Comparison of ENCODE assay signal across 7 mouse cellular contexts in genomic region chr9:66945161-66945560, GRCm38 (mm10). TPM values are rescaled to one million over a fixed set of nuclear protein-coding genes. Genes with fewer than 3 reads are reported as not detected.
A peak's percentile ranks its signal among the peaks of the same experiment; 100 is the strongest.
DNase-seq lines count a peak whose midpoint lies in the region; ATAC-seq and TF ChIP-seq lines count a peak whose summit lies in the region.

No protein-coding gene starts in this region.

- 12% methylated on average over 4 of the region's 4 CpGs for WGBS in spleen, adult 2 months
- WGBS in forebrain, embryonic 13.5 days, result 26% methylated on average over 4 of the region's 4 CpGs
- 12% methylated on average over 4 of the region's 4 CpGs for WGBS in limb, embryonic 15.5 days
- WGBS in stomach, postnatal 0 days, result 6% methylated on average over 4 of the region's 4 CpGs

- peak overlapping the region; percentile 91 for H3K4me2 ChIP-seq in forebrain, embryonic 13.5 days
- H3K4me2 ChIP-seq in limb, embryonic 15.5 days, result peak overlapping the region; percentile 49
- H3K4me2 ChIP-seq in stomach, postnatal 0 days (replicated peaks; ENCODE audit: low read depth), result peak overlapping the region; percentile 80

- DNase-seq in spleen, adult 2 months (ENCODE audit: low read depth in 1 of 2, low spot score in 2 of 2), result no peak
- DNase-seq in spleen, postnatal 10 days (ENCODE audit: low spot score in 2 of 2), result no peak
- no peak for DNase-seq in stomach, postnatal 0 days (ENCODE audit: low spot score)
- DNase-seq in layer of hippocampus, adult 18-20 months (ENCODE audit: low spot score in 2 of 2), result no peak
- no peak for DNase-seq in thymus, postnatal 36 days

- no peaks in the 10 kb centered on the region for H3K9me3 ChIP-seq in forebrain, embryonic 13.5 days (replicated peaks)
- no peaks in the 10 kb centered on the region for H3K9me3 ChIP-seq in limb, embryonic 15.5 days
- H3K9me3 ChIP-seq in stomach, postnatal 0 days (ENCODE audit: control insufficient read depth, low read length), result no peaks in the 10 kb centered on the region

- ATAC-seq in forebrain, embryonic 13.5 days, result no peak
- ATAC-seq in limb, embryonic 15.5 days (ENCODE audit: insufficient number of reproducible peaks, low FRiP score, low TSS enrichment, low read depth), result no peak
- no peak for ATAC-seq in stomach, postnatal 0 days (ENCODE audit: low FRiP score, low TSS enrichment)

- no peak for TF ChIP-seq POLR2A in spleen, adult 2 months (IDR thresholded peaks at IDR 0.05; ENCODE audit: low read depth, low read length)

- H3K4me3 ChIP-seq in spleen, adult 2 months (ENCODE audit: extremely low read depth, insufficient read depth, insufficient read length), result peak overlapping the region; percentile 68
- peak overlapping the region; percentile 95 for H3K4me3 ChIP-seq in forebrain, embryonic 13.5 days
- peak overlapping the region; percentile 66 for H3K4me3 ChIP-seq in limb, embryonic 15.5 days
- peak overlapping the region; percentile 95 for H3K4me3 ChIP-seq in stomach, postnatal 0 days (ENCODE audit: low read depth, low read length)

- H3K27ac ChIP-seq in spleen, adult 2 months (ENCODE audit: insufficient read depth, low read length), result peak overlapping the region; percentile 91
- H3K27ac ChIP-seq in forebrain, embryonic 13.5 days, result peak overlapping the region; percentile 82
- H3K27ac ChIP-seq in limb, embryonic 15.5 days, result peak overlapping the region; percentile 96
- peak overlapping the region; percentile 97 for H3K27ac ChIP-seq in stomach, postnatal 0 days (replicated peaks)

- no peaks in the 10 kb centered on the region for H3K27me3 ChIP-seq in spleen, adult 2 months (ENCODE audit: control insufficient read depth, insufficient read depth, low read length)
- H3K27me3 ChIP-seq in forebrain, embryonic 13.5 days, result no peaks in the 10 kb centered on the region
- no peaks in the 10 kb centered on the region for H3K27me3 ChIP-seq in limb, embryonic 15.5 days
- no peaks in the 10 kb centered on the region for H3K27me3 ChIP-seq in stomach, postnatal 0 days (ENCODE audit: control insufficient read depth, insufficient read depth, low read length)

- peaks cover 9% of the 10 kb centered on the region for H3K36me3 ChIP-seq in spleen, adult 2 months (ENCODE audit: control insufficient read depth, insufficient read depth, low read length)
- peaks cover 12% of the 10 kb centered on the region; the same call in 1 of the 2 replicates for H3K36me3 ChIP-seq in forebrain, embryonic 13.5 days (ENCODE audit: poor library complexity, severe bottlenecking)
- H3K36me3 ChIP-seq in limb, embryonic 15.5 days, result peaks cover 9% of the 10 kb centered on the region
- H3K36me3 ChIP-seq in stomach, postnatal 0 days (ENCODE audit: control insufficient read depth, insufficient read depth, low read length), result no peaks in the 10 kb centered on the region

- no peak for TF ChIP-seq EP300 in stomach, postnatal 0 days (optimal IDR thresholded peaks at IDR 0.05)

- H3K4me1 ChIP-seq in spleen, adult 2 months (ENCODE audit: control insufficient read depth, insufficient read depth, insufficient read length), result peaks cover 2% of the 10 kb centered on the region; the same call in 1 of the 2 replicates
- H3K4me1 ChIP-seq in forebrain, embryonic 13.5 days, result peaks cover 15% of the 10 kb centered on the region
- peaks cover 13% of the 10 kb centered on the region; the same call in 1 of the 2 replicates for H3K4me1 ChIP-seq in limb, embryonic 15.5 days
- H3K4me1 ChIP-seq in stomach, postnatal 0 days (replicated peaks; ENCODE audit: control insufficient read depth, insufficient read depth), result no peaks in the 10 kb centered on the region

- TF ChIP-seq CTCF in spleen, adult 2 months (IDR thresholded peaks at IDR 0.05; ENCODE audit: extremely low read depth, insufficient read depth, insufficient read length, insufficient replicate concordance), result no peak
- TF ChIP-seq CTCF in stomach, postnatal 0 days (IDR thresholded peaks at IDR 0.05; ENCODE audit: low read depth), result no peak

- peak overlapping the region; percentile 92 for H3K9ac ChIP-seq in forebrain, embryonic 13.5 days
- peak overlapping the region; percentile 87 for H3K9ac ChIP-seq in limb, embryonic 15.5 days
- peak overlapping the region; percentile 93 for H3K9ac ChIP-seq in stomach, postnatal 0 days (ENCODE audit: low read length)

RNA-seq across cellular contexts. Expression of gene Rps27l, which starts 0.7 kb away (rescaled TPM):
- polyA plus RNA-seq in spleen, adult 2 months (2012; rRNA removed), result 11.4 and 13.3 TPM in 2 replicates
- 470 and 585 TPM in 2 replicates for polyA plus RNA-seq in forebrain, embryonic 13.5 days (2015; fragmentation: Nextera tagmentation; extraction: Ambion mirVana)
- 572 and 601 TPM in 2 replicates for polyA plus RNA-seq in limb, embryonic 15.5 days (2015; fragmentation: Nextera tagmentation; extraction: Ambion mirVana)
- polyA plus RNA-seq in stomach, postnatal 0 days (2015; fragmentation: Nextera tagmentation; extraction: Ambion mirVana), result 768 and 843 TPM in 2 replicates
- 10 to 100 TPM; 35.9 to 39.4 TPM for total RNA-seq in layer of hippocampus, adult 18-20 months (2021)

RNA-seq across cellular contexts. Expression of gene Rab8b, which starts 25.7 kb away (rescaled TPM):
- 12.5 and 13.2 TPM in 2 replicates for polyA plus RNA-seq in spleen, adult 2 months (2012; rRNA removed)
- 41.0 and 43.8 TPM in 2 replicates for polyA plus RNA-seq in forebrain, embryonic 13.5 days (2015; fragmentation: Nextera tagmentation; extraction: Ambion mirVana)
- 25.9 and 27.3 TPM in 2 replicates for polyA plus RNA-seq in limb, embryonic 15.5 days (2015; fragmentation: Nextera tagmentation; extraction: Ambion mirVana)
- polyA plus RNA-seq in stomach, postnatal 0 days (2015; fragmentation: Nextera tagmentation; extraction: Ambion mirVana), result 9.2 and 9.4 TPM in 2 replicates
- 10 to 100 TPM; 53.6 to 57.1 TPM for total RNA-seq in layer of hippocampus, adult 18-20 months (2021)

RNA-seq across cellular contexts. Expression of gene Lactb, which starts 30.1 kb away (rescaled TPM):
- 9.5 and 23.7 TPM in 2 replicates for polyA plus RNA-seq in spleen, adult 2 months (2012; rRNA removed)
- 8.1 and 8.5 TPM in 2 replicates for polyA plus RNA-seq in forebrain, embryonic 13.5 days (2015; fragmentation: Nextera tagmentation; extraction: Ambion mirVana)
- polyA plus RNA-seq in limb, embryonic 15.5 days (2015; fragmentation: Nextera tagmentation; extraction: Ambion mirVana), result 5.9 and 7.9 TPM in 2 replicates
- polyA plus RNA-seq in stomach, postnatal 0 days (2015; fragmentation: Nextera tagmentation; extraction: Ambion mirVana), result 11.8 and 12.2 TPM in 2 replicates
- 10 to 100 TPM; 14.8 to 16.6 TPM for total RNA-seq in layer of hippocampus, adult 18-20 months (2021)

Comparison
In these comparisons a context has a peak if more than half of its experiments do, and no peak if none do; other contexts are left out.
1. RNA of gene Rps27l, which starts 0.7 kb away (polyA plus RNA-seq): 768 to 843 TPM in stomach, postnatal 0 days, 572 to 601 TPM in limb, embryonic 15.5 days and 470 to 585 TPM in forebrain, embryonic 13.5 days; 11.4 to 13.3 TPM in spleen, adult 2 months; every median in the first group is over 10 times any median in the second.
2. Peak in every context shown above with its lines, with median percentiles within 50 percentile points of each other: H3K27ac ChIP-seq, H3K4me3 ChIP-seq, H3K4me2 ChIP-seq and H3K9ac ChIP-seq.